Mouse (Mus musculus) liver, adult 2 months (tissue): Measurements from ENCODE around the gene Adgrg3. TPM values are rescaled to one million over a fixed set of nuclear protein-coding genes. Genes with fewer than 3 reads are reported as not detected.
A peak's percentile ranks its signal among the peaks of the same experiment; 100 is the strongest.

Experiments
- DNase-seq: peaks from one replicate; pipeline ENCODE4 v3.0.0-alpha.2; 2011; ENCODE audit warnings: low read depth, low spot score; ENCODE audit errors: extremely low read depth
- H3K27ac ChIP-seq: fragments of 200-500 bp; replicated peaks from 2 replicates; pipeline ENCODE4 v1.5.1; 2012; ENCODE audit warnings: low read depth, mild to moderate bottlenecking, control low read depth, inconsistent platforms, low read length; ENCODE audit not compliant: insufficient read depth
- H3K27me3 ChIP-seq: fragments of 200-500 bp; 2 replicates; pipeline ENCODE4 v1.6.1; 2012; ENCODE audit warnings: mild to moderate bottlenecking, moderate library complexity, low read length, inconsistent platforms; ENCODE audit not compliant: control insufficient read depth, insufficient read depth
- H3K36me3 ChIP-seq: fragments of 200-500 bp; 2 replicates; pipeline ENCODE4 v1.6.1; 2012; ENCODE audit warnings: low read length, inconsistent platforms; ENCODE audit not compliant: control insufficient read depth, insufficient read depth
- H3K4me1 ChIP-seq: fragments of 200-500 bp; 2 replicates; pipeline ENCODE4 v1.6.1; 2011; ENCODE audit warnings: low read length; ENCODE audit not compliant: control insufficient read depth, insufficient read depth
- H3K4me3 ChIP-seq: fragments of 200-500 bp; 2 replicates; pipeline ENCODE4 v1.5.1; 2011; ENCODE audit warnings: low read depth, mild to moderate bottlenecking, control low read depth, low read length, moderate library complexity; ENCODE audit not compliant: insufficient read depth
- H3K79me2 ChIP-seq: fragments of 200-500 bp; 2 replicates; pipeline ENCODE4 v1.6.1; 2012; ENCODE audit warnings: inconsistent platforms, mild to moderate bottlenecking, low read length, moderate library complexity; ENCODE audit not compliant: control insufficient read depth, insufficient read depth
- H3K9ac ChIP-seq: fragments of 200-500 bp; 2 replicates; pipeline ENCODE4 v1.6.1; 2012; ENCODE audit warnings: low read depth, mild to moderate bottlenecking, control low read depth, inconsistent platforms, low read length
- CTCF ChIP-seq: fragments of 200-500 bp; IDR thresholded peaks from 2 replicates; pipeline ENCODE4 v1.5.1; 2011; ENCODE audit warnings: low read depth, low read length, control low read depth
- POLR2A ChIP-seq: fragments of 200-500 bp; IDR thresholded peaks from 2 replicates; pipeline ENCODE4 v1.6.1; 2011; ENCODE audit warnings: low read length, control low read depth; ENCODE audit not compliant: insufficient read depth; ENCODE audit errors: extremely low read depth
- WGBS: fragments of 180-500 bp; shearing (Covaris S2); methylation state at CpG from one replicate; pipeline ENCODE4 v1.1.7; 2018; 5-methylcytosine and 5-hydroxymethylcytosine counted together
- polyA plus RNA-seq: library from polyadenylated mRNA; depleted of rRNA; stranded (reverse); fragments of >200 nt; gene quantifications from 2 replicates; pipeline ENCODE4 v1.2.3, GENCODE M21; 2012
- total RNA-seq: library from RNA; depleted of rRNA; stranded (reverse); fragments of >200 nt; gene quantifications from 2 replicates; pipeline ENCODE4 v1.2.3, GENCODE M21; 2014

Gene Adgrg3
- total and polyA plus RNA-seq, 2 experiments = 3.0 to 8.5 TPM

- Histone ChIP-seq H3K36me3 (no peaks in the 10 kb centered on the region), H3K27me3 (no peaks in the 10 kb centered on the region), H3K79me2 (no peaks in the 10 kb centered on the region), H3K9ac (no peak overlapping the region), H3K4me1 (peaks cover 4% of the 10 kb centered on the region; the same call in 1 of the 2 replicates), H3K4me3 (no peak overlapping the region), H3K27ac (no peak overlapping the region)
- TF ChIP-seq CTCF (no peak), POLR2A (no peak)
- DNase-seq = no peak
- 71% methylated on average over 14 of the region's 14 CpGs for WGBS
These were observed 23.5 kb upstream of the Adgrg3 start for GRCm38 (mm10) chr8:94994006-94994405.

GRCm38 (mm10) chr8:94994510-94994909 lies 23.0 kb upstream of the Adgrg3 start:
- H3K4me3 ChIP-seq = no peak overlapping the region
- H3K36me3 ChIP-seq = no peaks in the 10 kb centered on the region
- peaks cover 7% of the 10 kb centered on the region for H3K4me1 ChIP-seq
- TF ChIP-seq CTCF (no peak), POLR2A (no peak)
- H3K27ac ChIP-seq = no peak overlapping the region
- no peaks in the 10 kb centered on the region for H3K27me3 ChIP-seq
- no peaks in the 10 kb centered on the region for H3K79me2 ChIP-seq
- H3K9ac ChIP-seq = no peak overlapping the region
- 90% methylated on average over 1 of the region's 1 CpGs for WGBS
- no peak for DNase-seq

- Histone ChIP-seq H3K9ac (no peak overlapping the region), H3K36me3 (no peaks in the 10 kb centered on the region), H3K27me3 (no peaks in the 10 kb centered on the region), H3K27ac (no peak overlapping the region), H3K4me1 (peaks cover 8% of the 10 kb centered on the region), H3K79me2 (no peaks in the 10 kb centered on the region), H3K4me3 (no peak overlapping the region)
- no peak for DNase-seq
- WGBS = 84% methylated on average over 5 of the region's 5 CpGs
- no peak for TF ChIP-seq CTCF
- no peak for TF ChIP-seq POLR2A
These were observed 22.1 kb upstream of the Adgrg3 start for GRCm38 (mm10) chr8:94995336-94995893.

- no peak for DNase-seq
- no peaks in the 10 kb centered on the region for H3K36me3 ChIP-seq
- no peaks in the 10 kb centered on the region for H3K27me3 ChIP-seq
- TF ChIP-seq POLR2A (no peak), CTCF (no peak)
- no peaks in the 10 kb centered on the region for H3K79me2 ChIP-seq
- H3K4me1 ChIP-seq = peaks cover 11% of the 10 kb centered on the region
- H3K4me3 ChIP-seq = no peak overlapping the region
- WGBS = 91% methylated on average over 12 of the region's 12 CpGs
- H3K27ac ChIP-seq = no peak overlapping the region
- H3K9ac ChIP-seq = no peak overlapping the region
These were observed 21.5 kb upstream of the Adgrg3 start for GRCm38 (mm10) chr8:94996037-94996436.

- no peaks in the 10 kb centered on the region for H3K27me3 ChIP-seq
- no peaks in the 10 kb centered on the region for H3K79me2 ChIP-seq
- no peaks in the 10 kb centered on the region for H3K36me3 ChIP-seq
- peaks cover 11% of the 10 kb centered on the region for H3K4me1 ChIP-seq
- no peak overlapping the region for H3K9ac ChIP-seq
- H3K27ac ChIP-seq = no peak overlapping the region
- no peak for DNase-seq
- WGBS = 66% methylated on average over 6 of the region's 6 CpGs
- no peak overlapping the region for H3K4me3 ChIP-seq
- TF ChIP-seq CTCF (no peak), POLR2A (no peak)
These were observed 20.3 kb upstream of the Adgrg3 start for GRCm38 (mm10) chr8:94996899-94997856.

GRCm38 (mm10) chr8:94997857-94998243 lies 19.6 kb upstream of the Adgrg3 start:
- no peak overlapping the region for H3K4me3 ChIP-seq
- TF ChIP-seq CTCF (no peak), POLR2A (no peak)
- no peaks in the 10 kb centered on the region for H3K36me3 ChIP-seq

More at GRCm38 (mm10) chr8:94997857-94998243, 19.6 kb upstream of the Adgrg3 start:
- 72% methylated on average over 6 of the region's 6 CpGs for WGBS
- no peak overlapping the region for H3K9ac ChIP-seq
- peak overlapping the region; percentile 27; the same call in 1 of the 2 replicates for H3K27ac ChIP-seq
- no peaks in the 10 kb centered on the region for H3K27me3 ChIP-seq
- no peaks in the 10 kb centered on the region for H3K79me2 ChIP-seq
- H3K4me1 ChIP-seq = peaks cover 8% of the 10 kb centered on the region
- DNase-seq = no peak
